Mouse (Mus musculus) kidney, postnatal 4 days (tissue): ENCODE measurements around the gene Cdk18.

ENCODE experiments used
- DNase-seq, 2 experiments: peaks; one replicate each; pipeline ENCODE4 v3.0.0; 2021; ENCODE audit warnings: mixed read lengths in 2 of 2

The Cdk18 gene

DNA sequence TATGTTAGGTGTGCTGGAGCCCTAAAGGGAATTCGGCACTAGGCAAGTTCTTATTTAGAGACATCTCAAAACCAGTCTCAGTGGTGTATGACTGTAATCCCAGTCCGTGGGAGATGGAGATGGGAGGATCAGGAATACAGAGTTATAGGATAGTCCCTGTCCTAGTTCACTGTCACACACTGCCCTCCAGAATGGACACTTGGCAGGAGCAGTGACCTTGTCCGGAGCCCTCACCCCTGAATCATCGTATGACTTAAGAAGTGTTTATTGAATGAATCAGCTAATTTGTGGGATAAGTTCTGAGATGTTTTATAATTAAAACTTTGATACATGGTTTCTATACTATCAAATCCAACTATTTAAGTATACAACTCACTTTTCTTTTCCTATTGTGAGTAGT is 76.4 kb downstream of the Cdk18 start:
- DNase-seq, result no peak
